21 mouse cellular contexts compared by ENCODE assay signal in the genomic region with DNA sequence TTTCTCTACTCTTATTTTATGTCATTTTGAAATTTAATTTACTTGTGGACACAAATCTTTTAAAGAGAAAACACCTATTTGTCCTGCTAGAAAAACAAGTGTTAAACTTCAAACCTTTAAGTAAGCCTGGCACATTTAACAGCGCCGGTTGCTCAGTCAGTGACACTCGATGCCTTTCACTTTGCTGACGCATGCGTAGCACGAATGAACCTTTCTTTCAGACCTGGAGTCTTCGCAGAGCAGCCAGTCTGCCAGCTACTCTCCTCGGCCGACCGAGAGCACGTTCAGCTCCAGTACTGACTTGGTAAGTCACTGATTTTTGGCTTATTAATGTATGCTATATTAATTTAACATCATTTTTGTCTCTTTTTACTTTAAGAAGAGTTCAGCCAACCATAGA. TPM values are rescaled to one million over a fixed set of nuclear protein-coding genes. Genes with fewer than 3 reads are reported as not detected.
DNase-seq lines count a peak whose midpoint lies in the region; ATAC-seq lines count a peak whose summit lies in the region.
"Had no signal": no experiment of that assay in that cellular context is flagged by ENCODE, and none has a peak within 500 bp of the region (broad histone marks: within the 10 kb centered on the region; RNA-seq: fewer than 3 reads in every experiment).

No protein-coding gene starts in this region.

- H3K27me3 ChIP-seq in hindbrain, embryonic 10.5 days (ENCODE audit: insufficient read depth, poor library complexity, severe bottlenecking), result no peaks in the 10 kb centered on the region
- no peaks in the 10 kb centered on the region for H3K27me3 ChIP-seq in hindbrain, embryonic 11.5 days (ENCODE audit: control insufficient read depth, insufficient read depth, low read length)
- H3K27me3 ChIP-seq: embryonic facial prominence, embryonic 12.5 days; hindbrain, embryonic 13.5 days; limb, embryonic 13.5 days had no signal

- no peaks in the 10 kb centered on the region for H3K36me3 ChIP-seq in hindbrain, embryonic 10.5 days
- no peaks in the 10 kb centered on the region for H3K36me3 ChIP-seq in hindbrain, embryonic 11.5 days (ENCODE audit: control insufficient read depth, insufficient read depth, low read length)
- H3K36me3 ChIP-seq: embryonic facial prominence, embryonic 12.5 days; G1E; hindbrain, embryonic 13.5 days; limb, embryonic 13.5 days had no signal

- no peaks in the 10 kb centered on the region for H3K9me3 ChIP-seq in hindbrain, embryonic 10.5 days
- H3K9me3 ChIP-seq in hindbrain, embryonic 11.5 days (ENCODE audit: control insufficient read depth, low read length), result no peaks in the 10 kb centered on the region
- H3K9me3 ChIP-seq: embryonic facial prominence, embryonic 12.5 days; hindbrain, embryonic 13.5 days; limb, embryonic 13.5 days had no signal

- ATAC-seq in hindbrain, embryonic 11.5 days (ENCODE audit: low FRiP score), result no peak

- 63% methylated on average over 11 of the region's 11 CpGs for WGBS in hindbrain, embryonic 10.5 days
- WGBS in hindbrain, embryonic 11.5 days, result 62% methylated on average over 11 of the region's 11 CpGs

- H3K27ac ChIP-seq in hindbrain, embryonic 10.5 days, result no peak overlapping the region
- no peak overlapping the region for H3K27ac ChIP-seq in hindbrain, embryonic 11.5 days (ENCODE audit: low read depth, low read length)
- H3K27ac ChIP-seq: embryonic facial prominence, embryonic 12.5 days; hindbrain, embryonic 13.5 days; limb, embryonic 13.5 days had no signal

- H3K9ac ChIP-seq in hindbrain, embryonic 11.5 days (ENCODE audit: low read depth, low read length), result no peak overlapping the region
- H3K9ac ChIP-seq: embryonic facial prominence, embryonic 12.5 days; hindbrain, embryonic 13.5 days; limb, embryonic 13.5 days had no signal

- DNase-seq in hindbrain, embryonic 10.5 days (ENCODE audit: low spot score), result peak; percentile 7
- DNase-seq in hindbrain, embryonic 11.5 days (ENCODE audit: low spot score), result no peak
- peak; percentile 12 for DNase-seq in brain, adult 2 months (ENCODE audit: low read depth, low spot score)
- DNase-seq in forelimb bud, embryonic 11.5 days (ENCODE audit: low read depth, low spot score), result peak; percentile 4
- peak; percentile 49 for DNase-seq in kidney, postnatal 10 days
- no peak for DNase-seq in cerebellum, postnatal 4 days (ENCODE audit: low spot score in 2 of 2)
- no peak for DNase-seq in adrenal gland, adult (ENCODE audit: inconsistent age in 2 of 2, low spot score in 1 of 2)
- DNase-seq in cerebellum, postnatal 36 days, result no peak
- DNase-seq: cerebellum, adult 18-20 months; lung, adult 2 months; spleen, adult 18-20 months had no signal

- no peak overlapping the region for H3K4me3 ChIP-seq in hindbrain, embryonic 10.5 days
- no peak overlapping the region for H3K4me3 ChIP-seq in hindbrain, embryonic 11.5 days (ENCODE audit: low read depth, low read length)
- H3K4me3 ChIP-seq: embryonic facial prominence, embryonic 12.5 days; hindbrain, embryonic 13.5 days; limb, embryonic 13.5 days had no signal

- no peak overlapping the region for H3K4me2 ChIP-seq in hindbrain, embryonic 11.5 days (replicated peaks; ENCODE audit: low read depth, low read length)
- H3K4me2 ChIP-seq: embryonic facial prominence, embryonic 12.5 days; hindbrain, embryonic 13.5 days; limb, embryonic 13.5 days had no signal

- no peaks in the 10 kb centered on the region for H3K4me1 ChIP-seq in hindbrain, embryonic 10.5 days (replicated peaks)
- no peaks in the 10 kb centered on the region for H3K4me1 ChIP-seq in hindbrain, embryonic 11.5 days (replicated peaks; ENCODE audit: control insufficient read depth, insufficient read depth, low read length)
- H3K4me1 ChIP-seq: embryonic facial prominence, embryonic 12.5 days; hindbrain, embryonic 13.5 days; limb, embryonic 13.5 days had no signal

RNA-seq across cellular contexts. Expression of a gene that starts 57.8 kb away (rescaled TPM):
- polyA plus RNA-seq in hindbrain, embryonic 10.5 days (2016; fragmentation: Nextera tagmentation; extraction: Ambion mirVana), result not detected in 2 replicates
- polyA plus RNA-seq in hindbrain, embryonic 11.5 days (2014; fragmentation: Nextera tagmentation; extraction: Ambion mirVana), result not detected in 2 replicates
- polyA plus RNA-seq: C2C12; embryonic facial prominence, embryonic 12.5 days; G1E; gonadal fat pad, adult 2 months; heart, embryonic 14.5 days; hindbrain, embryonic 13.5 days; large intestine, adult 2 months; limb, embryonic 13.5 days; lung, adult 2 months; neural tube, embryonic 14.5 days; urinary bladder, adult 2 months had no signal

Comparison
In these comparisons a context has a peak if more than half of its experiments do, and no peak if none do; other contexts are left out.
1. DNase-seq: peak in hindbrain, embryonic 10.5 days (single experiment), brain, adult 2 months (single experiment), forelimb bud, embryonic 11.5 days (single experiment) and kidney, postnatal 10 days (single experiment); none in hindbrain, embryonic 11.5 days (single experiment), cerebellum, postnatal 4 days (0 of 2), adrenal gland, adult (0 of 2) and cerebellum, postnatal 36 days (0 of 2).